ENCODE assay signal across 30 mouse cellular contexts in the genomic region with DNA sequence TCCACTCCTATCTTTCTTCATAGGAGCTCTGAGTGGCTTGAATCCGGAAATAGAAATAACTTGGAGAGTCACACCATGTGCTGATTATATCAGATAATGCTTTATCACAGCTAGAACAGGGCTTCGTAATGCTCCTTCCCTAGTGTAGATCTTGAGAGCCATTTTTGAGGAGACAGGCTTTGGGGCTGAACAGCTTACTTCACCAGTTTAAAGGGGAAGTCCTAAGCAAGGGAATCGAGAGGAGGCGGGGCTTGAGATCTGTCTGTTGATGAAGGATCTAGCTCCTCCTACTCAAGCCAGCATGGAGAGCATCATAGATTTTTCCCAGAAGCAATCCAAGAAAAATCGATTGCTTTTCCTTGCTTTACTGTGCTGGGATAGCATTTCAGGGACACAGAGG. TPM values are rescaled to one million over a fixed set of nuclear protein-coding genes. Genes with fewer than 3 reads are reported as not detected.
"Had no signal": no experiment of that assay in that cellular context is flagged by ENCODE, and none has a peak within 500 bp of the region (broad histone marks: within the 10 kb centered on the region; RNA-seq: fewer than 3 reads in every experiment).

No protein-coding gene starts in this region.

- H3K9me3 ChIP-seq: liver, embryonic 13.5 days; megakaryocyte, embryonic 14.5 days; midbrain, embryonic 10.5 days; midbrain, embryonic 13.5 days had no signal

- H3K27me3 ChIP-seq: liver, embryonic 13.5 days; midbrain, embryonic 13.5 days had no signal

- DNase-seq: kidney, adult 11 months; kidney, adult 9 months; kidney, postnatal 25 days; layer of hippocampus, adult 9-11 months; layer of hippocampus, postnatal 36 days; liver, embryonic 13.5 days; lung, adult 2 months; lung, postnatal 14 days; lung, postnatal 4 days; right cerebral cortex, postnatal 25 days; thymus, adult 18-20 months; thymus, postnatal 36 days had no signal

- ATAC-seq: midbrain, embryonic 13.5 days had no signal

- H3K9ac ChIP-seq: liver, embryonic 13.5 days; midbrain, embryonic 13.5 days had no signal

- H3K36me3 ChIP-seq: liver, embryonic 13.5 days; midbrain, embryonic 10.5 days; midbrain, embryonic 13.5 days had no signal

- H3K4me3 ChIP-seq: layer of hippocampus, adult 2 months; left cerebral cortex, adult 2 months; liver, embryonic 13.5 days; megakaryocyte, embryonic 14.5 days; midbrain, embryonic 10.5 days; midbrain, embryonic 13.5 days had no signal

- H3K27ac ChIP-seq: kidney, postnatal 0 days; layer of hippocampus, adult 2 months; left cerebral cortex, adult 2 months; liver, embryonic 13.5 days; midbrain, embryonic 10.5 days; midbrain, embryonic 13.5 days had no signal

RNA-seq across cellular contexts. Expression of a gene that starts 40.7 kb away (rescaled TPM):
- total RNA-seq: layer of hippocampus, adult 2 months; layer of hippocampus, postnatal 36 days; left cerebral cortex, adult 2 months; left cerebral cortex, postnatal 10 days; left cerebral cortex, postnatal 36 days; liver, adult 2 months; midbrain, postnatal 0 days had no signal
- polyA plus RNA-seq: large intestine, adult 2 months; limb, embryonic 11.5 days; limb, embryonic 14.5 days; liver, adult 2 months; liver, embryonic 13.5 days; liver, embryonic 16.5 days; lung, adult 2 months; neural tube, embryonic 11.5 days; spleen, adult 2 months; stomach, embryonic 16.5 days; urinary bladder, adult 2 months had no signal

RNA-seq across cellular contexts. Expression of a gene that starts 57.4 kb away (rescaled TPM):
- total RNA-seq: liver, adult 2 months had no signal
- polyA plus RNA-seq: liver, adult 2 months; liver, embryonic 16.5 days; spleen, adult 2 months had no signal
